Mouse (Mus musculus): ENCODE measurements around the gene Clip3. TPM values are rescaled to one million over a fixed set of nuclear protein-coding genes. Genes with fewer than 3 reads are reported as not detected.
A peak's percentile ranks its signal among the peaks of the same experiment; 100 is the strongest.

Clip3 gene
- polyA plus RNA-seq, 1 experiment: 19.4 TPM

DNA sequence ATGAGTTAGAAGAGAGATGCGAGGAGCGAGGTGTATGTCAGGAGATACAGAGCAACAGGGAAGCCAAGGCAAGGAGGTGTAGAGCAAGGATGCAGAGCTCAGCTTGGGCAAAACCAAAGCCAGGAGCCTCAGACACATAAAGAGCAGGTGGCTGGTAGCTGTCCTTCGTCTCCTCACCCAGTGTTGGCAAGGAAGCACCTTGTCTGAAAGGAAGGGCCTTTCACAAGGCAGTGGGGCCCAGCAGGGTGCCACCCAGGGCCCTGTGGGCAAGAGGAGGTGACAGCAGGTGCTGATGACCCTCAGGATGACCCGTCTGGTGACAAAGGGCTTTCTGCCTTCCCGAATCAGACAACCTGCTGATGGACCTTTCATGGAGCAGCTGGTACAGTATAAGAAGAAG lies 43.0 kb downstream of the Clip3 start:
- H3K4me3 ChIP-seq: no peak overlapping the region
- H3K36me3 ChIP-seq (ENCODE audit: control insufficient read depth, insufficient read depth): no peaks in the 10 kb centered on the region
- no peak overlapping the region for H3K4me2 ChIP-seq (ENCODE audit: low read depth)
- H3ac ChIP-seq (ENCODE audit: control insufficient read depth, insufficient read length): no peak overlapping the region
- TF ChIP-seq MAX (IDR thresholded peaks at IDR 0.05; ENCODE audit: low read depth) (no peak), USF1 (IDR thresholded peaks at IDR 0.05; ENCODE audit: low read depth) (no peak), TCF12 (IDR thresholded peaks at IDR 0.05; ENCODE audit: insufficient read depth, poor library complexity, severe bottlenecking) (no peak), SRF (IDR thresholded peaks at IDR 0.05; ENCODE audit: control insufficient read depth, insufficient read length, low read depth) (no peak), REST (IDR thresholded peaks at IDR 0.05; ENCODE audit: insufficient read depth, insufficient read length) (no peak), TCF3 (IDR thresholded peaks at IDR 0.05; ENCODE audit: insufficient read length, low read depth) (no peak), MYOG (IDR thresholded peaks at IDR 0.05; ENCODE audit: control insufficient read depth in 1 of 3, insufficient read depth in 1 of 3, insufficient read length in 2 of 3, low read depth in 2 of 3) (no peak), CEBPB (IDR thresholded peaks at IDR 0.05; ENCODE audit: insufficient read depth, poor library complexity, severe bottlenecking) (no peak), MYOD1 (IDR thresholded peaks at IDR 0.05; ENCODE audit: control insufficient read depth in 1 of 3, insufficient read length in 2 of 3, low read depth in 2 of 3) (no peak), POLR2A (IDR thresholded peaks at IDR 0.05; ENCODE audit: insufficient read length, low read depth) (no peak), POLR2AphosphoS2 (IDR thresholded peaks at IDR 0.05; ENCODE audit: insufficient read length, low read depth) (no peak), E2F4 (IDR thresholded peaks at IDR 0.05; ENCODE audit: insufficient read depth) (no peak)
- H3K79me2 ChIP-seq (ENCODE audit: control insufficient read depth, insufficient read depth): no peaks in the 10 kb centered on the region
- peaks cover 37% of the 10 kb centered on the region for H3K27me3 ChIP-seq (ENCODE audit: control insufficient read depth, insufficient read depth, insufficient read length)

DNA sequence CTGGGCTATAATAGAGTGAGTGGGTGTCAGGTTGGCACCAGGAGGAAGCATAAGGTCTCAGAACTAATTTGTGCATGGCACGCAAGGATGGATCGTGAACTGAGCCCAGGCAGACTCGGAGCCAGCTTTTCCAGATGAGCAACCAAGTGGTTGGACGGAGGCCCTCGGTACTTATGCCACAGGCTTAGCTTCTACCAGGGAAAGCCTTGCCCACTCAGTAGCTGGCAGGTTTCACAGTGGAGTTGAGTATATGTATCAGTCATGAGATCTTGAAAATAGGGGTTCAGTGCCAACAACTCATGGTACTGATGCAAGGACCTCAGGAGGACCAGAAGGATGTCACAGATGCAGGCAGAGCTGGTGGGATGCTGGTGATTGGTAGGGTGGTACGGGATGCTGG lies 44.2 kb downstream of the Clip3 start:
- H3K36me3 ChIP-seq (ENCODE audit: control insufficient read depth, insufficient read depth): no peaks in the 10 kb centered on the region
- no peak overlapping the region for H3K4me3 ChIP-seq
- peaks cover 37% of the 10 kb centered on the region for H3K27me3 ChIP-seq (ENCODE audit: control insufficient read depth, insufficient read depth, insufficient read length)
- H3K79me2 ChIP-seq (ENCODE audit: control insufficient read depth, insufficient read depth): no peaks in the 10 kb centered on the region
- no peak overlapping the region for H3K4me2 ChIP-seq (ENCODE audit: low read depth)
- H3ac ChIP-seq (ENCODE audit: control insufficient read depth, insufficient read length): no peak overlapping the region
- TF ChIP-seq REST (IDR thresholded peaks at IDR 0.05; ENCODE audit: insufficient read depth, insufficient read length): no peak
- TF ChIP-seq TCF12 (IDR thresholded peaks at IDR 0.05; ENCODE audit: insufficient read depth, poor library complexity, severe bottlenecking): no peak

DNA sequence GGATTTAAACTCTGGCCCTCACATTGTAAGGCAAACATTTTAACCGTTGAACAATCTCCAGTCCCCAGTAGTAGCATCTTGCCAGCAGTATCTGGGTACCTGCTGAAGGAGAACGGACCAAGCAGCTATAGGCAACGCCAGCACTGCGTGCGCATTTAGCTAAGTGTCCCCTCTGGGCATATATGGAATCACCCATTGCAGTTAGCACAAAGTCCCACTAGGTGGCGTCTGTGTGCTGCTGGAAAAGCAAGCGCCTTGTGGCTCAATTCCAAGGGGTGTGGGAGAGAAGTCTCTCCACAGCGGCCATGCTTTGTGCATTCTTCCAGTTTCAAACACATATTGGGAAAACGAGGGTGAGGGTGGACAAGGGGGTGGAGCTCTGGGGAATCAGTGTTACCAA lies 44.9 kb downstream of the Clip3 start:
- no peak overlapping the region for H3ac ChIP-seq (ENCODE audit: control insufficient read depth, insufficient read length)
- H3K79me2 ChIP-seq (ENCODE audit: control insufficient read depth, insufficient read depth): no peaks in the 10 kb centered on the region
- no peak overlapping the region for H3K4me2 ChIP-seq (ENCODE audit: low read depth)
- peaks cover 37% of the 10 kb centered on the region for H3K27me3 ChIP-seq (ENCODE audit: control insufficient read depth, insufficient read depth, insufficient read length)
- H3K4me3 ChIP-seq: no peak overlapping the region
- no peaks in the 10 kb centered on the region for H3K36me3 ChIP-seq (ENCODE audit: control insufficient read depth, insufficient read depth)
- TF ChIP-seq E2F4 (IDR thresholded peaks at IDR 0.05; ENCODE audit: insufficient read depth): no peak
- no peak for TF ChIP-seq POLR2A (IDR thresholded peaks at IDR 0.05; ENCODE audit: insufficient read length, low read depth)
- TF ChIP-seq MYOG (IDR thresholded peaks at IDR 0.05; ENCODE audit: control insufficient read depth in 1 of 3, insufficient read depth in 1 of 3, insufficient read length in 2 of 3, low read depth in 2 of 3): no peak
- no peak for TF ChIP-seq MYOD1 (IDR thresholded peaks at IDR 0.05; ENCODE audit: control insufficient read depth in 1 of 3, insufficient read length in 2 of 3, low read depth in 2 of 3)
- TF ChIP-seq SRF (IDR thresholded peaks at IDR 0.05; ENCODE audit: control insufficient read depth, insufficient read length, low read depth): no peak
- TF ChIP-seq MAX (IDR thresholded peaks at IDR 0.05; ENCODE audit: low read depth): no peak
- TF ChIP-seq POLR2AphosphoS2 (IDR thresholded peaks at IDR 0.05; ENCODE audit: insufficient read length, low read depth): no peak
- TF ChIP-seq TCF12 (IDR thresholded peaks at IDR 0.05; ENCODE audit: insufficient read depth, poor library complexity, severe bottlenecking): no peak
- TF ChIP-seq REST (IDR thresholded peaks at IDR 0.05; ENCODE audit: insufficient read depth, insufficient read length): no peak

DNA sequence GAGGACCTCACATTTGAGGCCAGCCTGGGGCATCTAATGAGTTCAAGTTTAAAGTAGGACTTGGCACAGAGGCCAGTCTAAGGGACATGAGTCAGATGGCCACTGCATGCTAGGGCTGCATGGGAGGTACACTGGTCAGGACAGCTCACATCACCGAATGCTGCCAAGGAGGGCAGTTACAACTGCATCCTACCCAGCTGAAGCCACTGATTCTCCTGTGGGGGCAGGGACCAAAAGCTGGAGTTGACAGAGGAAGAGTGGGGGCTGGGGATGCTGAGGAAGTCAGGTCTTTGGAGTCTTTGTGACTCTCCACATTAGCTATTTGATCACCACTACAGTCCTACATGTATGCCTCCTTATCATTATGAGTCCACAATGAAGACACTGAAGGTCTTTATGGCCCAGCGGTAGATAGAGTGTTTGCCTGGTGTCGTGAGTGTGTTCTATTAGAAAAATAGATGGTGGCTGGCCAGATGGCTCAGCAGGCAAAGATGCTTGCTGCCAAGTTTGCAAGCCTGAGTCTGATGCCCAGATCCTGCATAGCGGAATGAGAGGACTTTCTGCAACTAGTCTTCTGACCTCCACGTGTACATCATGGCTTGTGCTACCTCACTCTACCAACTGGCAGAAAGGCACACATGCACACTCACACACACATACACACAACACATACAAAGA lies 48.0 kb downstream of the Clip3 start:
- H3K27me3 ChIP-seq (ENCODE audit: control insufficient read depth, insufficient read depth, insufficient read length): peaks cover 46% of the 10 kb centered on the region
- no peak overlapping the region for H3K4me3 ChIP-seq
- H3ac ChIP-seq (ENCODE audit: control insufficient read depth, insufficient read length): no peak overlapping the region
- no peaks in the 10 kb centered on the region for H3K79me2 ChIP-seq (ENCODE audit: control insufficient read depth, insufficient read depth)
- no peaks in the 10 kb centered on the region for H3K36me3 ChIP-seq (ENCODE audit: control insufficient read depth, insufficient read depth)
- no peak for TF ChIP-seq MYOD1 (IDR thresholded peaks at IDR 0.05; ENCODE audit: control insufficient read depth in 1 of 3, insufficient read length in 2 of 3, low read depth in 2 of 3)
- TF ChIP-seq USF1 (IDR thresholded peaks at IDR 0.05; ENCODE audit: low read depth): no peak
- H3K4me2 ChIP-seq (ENCODE audit: low read depth): no peak overlapping the region

DNA sequence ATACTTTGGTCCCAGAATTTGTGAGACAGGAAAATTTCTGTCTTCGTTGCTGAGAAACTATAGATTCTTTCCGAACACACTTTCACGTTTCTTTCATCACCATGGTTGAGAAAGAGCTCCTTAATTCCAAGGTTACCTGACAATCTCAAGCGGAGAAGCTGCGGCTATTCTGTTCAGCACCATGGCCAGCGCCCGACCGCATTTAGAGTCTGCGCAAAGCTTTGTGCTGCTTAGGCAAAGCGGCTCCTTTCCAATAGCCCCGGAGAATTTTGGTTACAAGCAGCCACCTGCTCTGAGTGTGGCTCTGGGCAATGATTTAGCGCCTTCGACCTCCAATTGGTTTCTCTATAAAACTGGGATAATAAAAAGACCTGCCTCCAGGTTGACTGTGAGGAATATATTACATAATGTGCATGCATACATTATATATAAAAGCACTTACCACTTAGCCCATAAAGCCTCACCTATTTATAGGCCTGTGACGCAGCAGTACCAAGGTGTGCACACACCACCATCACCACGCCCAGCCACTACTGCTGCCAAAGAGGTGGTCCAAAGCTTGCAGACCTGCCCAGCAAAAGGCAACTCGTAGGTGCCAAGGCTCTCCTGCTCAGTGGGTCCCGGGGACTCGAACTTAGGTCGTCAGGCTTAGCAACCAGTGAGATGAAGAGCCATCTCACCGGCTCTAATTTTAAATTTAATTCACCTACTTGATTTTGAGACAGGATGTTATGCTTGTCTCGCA lies 55.3 kb downstream of the Clip3 start:
- H3K79me2 ChIP-seq (ENCODE audit: control insufficient read depth, insufficient read depth): no peaks in the 10 kb centered on the region
- H3K36me3 ChIP-seq (ENCODE audit: control insufficient read depth, insufficient read depth): no peaks in the 10 kb centered on the region
- no peak overlapping the region for H3K4me2 ChIP-seq (ENCODE audit: low read depth)
- H3K27me3 ChIP-seq (ENCODE audit: control insufficient read depth, insufficient read depth, insufficient read length): peaks cover 46% of the 10 kb centered on the region
- TF ChIP-seq REST (IDR thresholded peaks at IDR 0.05; ENCODE audit: insufficient read depth, insufficient read length) (peak; percentile 90), POLR2A (IDR thresholded peaks at IDR 0.05; ENCODE audit: insufficient read length, low read depth) (no peak), TCF12 (IDR thresholded peaks at IDR 0.05; ENCODE audit: insufficient read depth, poor library complexity, severe bottlenecking) (no peak), MYOG (IDR thresholded peaks at IDR 0.05; ENCODE audit: control insufficient read depth in 1 of 3, insufficient read depth in 1 of 3, insufficient read length in 2 of 3, low read depth in 2 of 3) (no peak), MYOD1 (IDR thresholded peaks at IDR 0.05; ENCODE audit: control insufficient read depth in 1 of 3, insufficient read length in 2 of 3, low read depth in 2 of 3) (no peak)
- H3ac ChIP-seq (ENCODE audit: control insufficient read depth, insufficient read length): no peak overlapping the region
- no peak overlapping the region for H3K4me3 ChIP-seq
